Mouse (Mus musculus) MEL (cell line): Measurements from ENCODE around the gene Tomm34. TPM values are rescaled to one million over a fixed set of nuclear protein-coding genes. Genes with fewer than 3 reads are reported as not detected.

Experiments
- DNase-seq: peaks from one replicate; pipeline ENCODE4 v3.0.0; 2011; ENCODE audit warnings: low read depth, low spot score
- H3K27ac ChIP-seq: 2 replicates; pipeline ENCODE4 v1.5.1; 2012; ENCODE audit warnings: low read depth, mild to moderate bottlenecking, control low read depth, low read length, moderate library complexity; ENCODE audit not compliant: control insufficient read depth
- H3K27me3 ChIP-seq, 2 experiments: fragments of 150-350 bp in 1 of 2; sonication (generic) in 1 of 2; 2 replicates each; pipeline ENCODE4 v1.6.1; 2012; ENCODE audit warnings: low read length in 2 of 2, mild to moderate bottlenecking in 2 of 2, improper control_type of control experiment in 1 of 2, moderate library complexity in 1 of 2; ENCODE audit not compliant: insufficient read depth in 2 of 2, control insufficient read depth in 1 of 2
- H3K36me3 ChIP-seq, 2 experiments: 2 replicates each; pipeline ENCODE4 v1.6.1; 2012 to 2014; ENCODE audit warnings: low read length in 2 of 2, improper control_type of control experiment in 1 of 2, inconsistent platforms in 1 of 2, mild to moderate bottlenecking in 1 of 2; ENCODE audit not compliant: insufficient read depth in 2 of 2, control insufficient read depth in 1 of 2
- H3K4me1 ChIP-seq, 2 experiments: fragments of 150-350 bp in 1 of 2; sonication (generic) in 1 of 2; 2 replicates each; pipeline ENCODE4 v1.6.1; 2012; ENCODE audit warnings: low read length in 2 of 2, improper control_type of control experiment in 1 of 2, mild to moderate bottlenecking in 1 of 2; ENCODE audit not compliant: insufficient read depth in 2 of 2, control insufficient read depth in 1 of 2
- H3K4me3 ChIP-seq, 2 experiments: fragments of 150-350 bp in 1 of 2; sonication (generic) in 1 of 2; 2 replicates each; pipeline ENCODE4 v1.5.1; 2012; ENCODE audit warnings: low read depth in 2 of 2, low read length in 2 of 2, mild to moderate bottlenecking in 2 of 2, moderate library complexity in 2 of 2, control low read depth in 1 of 2, improper control_type of control experiment in 1 of 2; ENCODE audit not compliant: control insufficient read depth in 1 of 2, insufficient read depth in 1 of 2
- H3K79me2 ChIP-seq: 2 replicates; pipeline ENCODE4 v1.6.1; 2012; ENCODE audit warnings: mild to moderate bottlenecking, low read length, moderate library complexity; ENCODE audit not compliant: control insufficient read depth, poor library complexity, insufficient read depth
- H3K9ac ChIP-seq: 2 replicates; pipeline ENCODE4 v1.6.1; 2012; ENCODE audit warnings: low read depth, mild to moderate bottlenecking, control low read depth, low read length, moderate library complexity; ENCODE audit not compliant: control insufficient read depth, poor library complexity, severe bottlenecking
- H3K9me3 ChIP-seq: fragments of 150-350 bp; sonication (generic); replicated peaks from 2 replicates; pipeline ENCODE4 v1.6.1; 2012; ENCODE audit warnings: mild to moderate bottlenecking, low read length, improper control_type of control experiment, moderate library complexity; ENCODE audit not compliant: insufficient read depth
- BHLHE40 ChIP-seq: IDR thresholded peaks from 2 replicates; pipeline ENCODE4 v1.6.1; 2012; ENCODE audit warnings: low read depth, mild to moderate bottlenecking, inconsistent platforms, low read length, improper control_type of control experiment, borderline replicate concordance
- CHD1 ChIP-seq: IDR thresholded peaks from 2 replicates; pipeline ENCODE4 v1.6.1; 2012; ENCODE audit warnings: low read depth, mild to moderate bottlenecking, inconsistent platforms, low read length, improper control_type of control experiment
- CHD2 ChIP-seq: IDR thresholded peaks from 2 replicates; pipeline ENCODE4 v1.6.1; 2011; ENCODE audit warnings: low read length, improper control_type of control experiment
- E2F4 ChIP-seq: IDR thresholded peaks from 2 replicates; pipeline ENCODE4 v1.6.1; 2011; ENCODE audit warnings: low read depth, low read length, improper control_type of control experiment, borderline replicate concordance
- ELF1 ChIP-seq: IDR thresholded peaks from 2 replicates; pipeline ENCODE4 v1.6.1; 2014; ENCODE audit warnings: low read depth, mild to moderate bottlenecking, inconsistent platforms, low read length, improper control_type of control experiment, moderate library complexity
- EP300 ChIP-seq, 2 experiments: IDR thresholded peaks; 2 replicates each; pipeline ENCODE4 v1.6.1; 2011; ENCODE audit warnings: improper control_type of control experiment in 2 of 2, low read length in 2 of 2, low read depth in 1 of 2, mild to moderate bottlenecking in 1 of 2
- GABPA ChIP-seq: IDR thresholded peaks from 2 replicates; pipeline ENCODE4 v1.6.1; 2012; ENCODE audit warnings: low read depth, mild to moderate bottlenecking, inconsistent platforms, low read length, improper control_type of control experiment, moderate library complexity
- GATA1 ChIP-seq: IDR thresholded peaks from 2 replicates; pipeline ENCODE4 v1.6.1; 2011; ENCODE audit warnings: low read depth, low read length, improper control_type of control experiment
- MAZ ChIP-seq: IDR thresholded peaks from 2 replicates; pipeline ENCODE4 v1.6.1; 2012; ENCODE audit warnings: low read depth, mild to moderate bottlenecking, inconsistent platforms, low read length, improper control_type of control experiment
- MXI1 ChIP-seq: IDR thresholded peaks from 2 replicates; pipeline ENCODE4 v1.6.1; 2011; ENCODE audit warnings: mild to moderate bottlenecking, low read depth, low read length, improper control_type of control experiment
- NELFE ChIP-seq: IDR thresholded peaks from 2 replicates; pipeline ENCODE4 v1.6.1; 2011; ENCODE audit warnings: low read depth, low read length, improper control_type of control experiment
- NRF1 ChIP-seq: IDR thresholded peaks from 2 replicates; pipeline ENCODE4 v1.6.1; 2014; ENCODE audit warnings: low read depth, mild to moderate bottlenecking, inconsistent platforms, low read length, improper control_type of control experiment, moderate library complexity; ENCODE audit not compliant: poor library complexity, insufficient read depth, severe bottlenecking
- POLR2AphosphoS5 ChIP-seq: IDR thresholded peaks from 2 replicates; pipeline ENCODE4 v1.6.1; 2012; ENCODE audit warnings: low read depth, borderline replicate concordance, mild to moderate bottlenecking, inconsistent platforms, low read length, moderate library complexity, mixed read lengths
- RAD21 ChIP-seq: IDR thresholded peaks from 2 replicates; pipeline ENCODE4 v1.6.1; 2011; ENCODE audit warnings: mild to moderate bottlenecking, low read depth, low read length, improper control_type of control experiment
- RCOR1 ChIP-seq: IDR thresholded peaks from 2 replicates; pipeline ENCODE4 v1.6.1; 2012; ENCODE audit warnings: low read depth, mild to moderate bottlenecking, inconsistent platforms, low read length, improper control_type of control experiment
- UBTF ChIP-seq: IDR thresholded peaks from 2 replicates; pipeline ENCODE4 v1.6.1; 2012; ENCODE audit warnings: low read depth, mild to moderate bottlenecking, inconsistent platforms, low read length, improper control_type of control experiment, moderate library complexity, borderline replicate concordance; ENCODE audit not compliant: insufficient read depth
- USF2 ChIP-seq, 2 experiments: IDR thresholded peaks; 2 replicates each; pipeline ENCODE4 v1.6.1; 2011 to 2012; ENCODE audit warnings: improper control_type of control experiment in 2 of 2, low read length in 2 of 2, borderline replicate concordance in 1 of 2, inconsistent platforms in 1 of 2, low read depth in 1 of 2, mild to moderate bottlenecking in 1 of 2; ENCODE audit not compliant: insufficient read depth in 1 of 2
- ZC3H11A ChIP-seq: IDR thresholded peaks from 2 replicates; pipeline ENCODE4 v1.6.1; 2012; ENCODE audit warnings: low read depth, mild to moderate bottlenecking, inconsistent platforms, low read length, improper control_type of control experiment
- ZMIZ1 ChIP-seq: IDR thresholded peaks from 2 replicates; pipeline ENCODE4 v1.6.1; 2012; ENCODE audit warnings: low read depth, mild to moderate bottlenecking, inconsistent platforms, low read length, improper control_type of control experiment, moderate library complexity
- ZNF384 ChIP-seq: IDR thresholded peaks from 2 replicates; pipeline ENCODE4 v1.6.1; 2012; ENCODE audit warnings: low read depth, mild to moderate bottlenecking, inconsistent platforms, low read length, improper control_type of control experiment
- polyA plus RNA-seq, 2 experiments: library from polyadenylated mRNA; stranded (reverse) in 1 of 2; unstranded in 1 of 2; fragments of >175 nt in 1 of 2; fragments of >200 nt in 1 of 2; gene quantifications; 2 replicates each; pipeline versions ENCODE4 v1.2.1 to v1.2.4; 2012; ENCODE audit warnings: low replicate concordance in 2 of 2, low read depth in 1 of 2; ENCODE audit not compliant: insufficient read length in 2 of 2, insufficient read depth in 1 of 2, missing spikeins in 1 of 2
- total RNA-seq: library from RNA; depleted of rRNA; stranded (reverse); fragments of 300-350 nt; gene quantifications from 2 replicates; pipeline ENCODE4 v1.2.3, GENCODE M21; 2012

Tomm34 gene
- total and polyA plus RNA-seq, 3 experiments, result 38.9 to 48.7 TPM; not detected in 1

- peaks cover 7% of the 10 kb centered on the region; the same call in 1 of the 2 replicates for H3K79me2 ChIP-seq
- no peak for TF ChIP-seq E2F4
- TF ChIP-seq MAZ, result no peak
- no peak for TF ChIP-seq RAD21
- TF ChIP-seq EP300 (IDR thresholded peaks at IDR 0.05; ENCODE audit: low read depth in 1 of 2, low read length in 2 of 2), result no peak
- TF ChIP-seq CHD1, result no peak
- TF ChIP-seq GATA1, result no peak
- TF ChIP-seq, all 39 proteins: peak for 0
- no peak for DNase-seq
- Histone ChIP-seq H3K27me3 (no peaks in the 10 kb centered on the region), H3K27ac (no peak overlapping the region), H3K4me3 (no peak overlapping the region), H3K9ac (no peak overlapping the region), H3K9me3 (no peaks in the 10 kb centered on the region), H3K4me1 (peaks cover 0 to 4% of the 10 kb centered on the region in 2 experiments; a peak in 1 of 4 replicates), H3K36me3 (peaks cover 0 to 27% of the 10 kb centered on the region in 2 experiments; a peak in 3 of 4 replicates)
These were observed 55.7 kb downstream of the Tomm34 start for GRCm38 (mm10) chr2:164015304-164015703.

- peaks cover 43% of the 10 kb centered on the region for H3K79me2 ChIP-seq
- H3K9me3 ChIP-seq, result no peaks in the 10 kb centered on the region
- no peaks in the 10 kb centered on the region for H3K4me1 ChIP-seq
- no peak overlapping the region for H3K9ac ChIP-seq
- H3K27ac ChIP-seq, result no peak overlapping the region
- H3K36me3 ChIP-seq, result peaks cover 0 to 26% of the 10 kb centered on the region in 2 experiments; a peak in 3 of 4 replicates
- no peak for DNase-seq
- no peak for TF ChIP-seq GATA1
- no peaks in the 10 kb centered on the region for H3K27me3 ChIP-seq
- no peak overlapping the region for H3K4me3 ChIP-seq
These were observed 60.0 kb downstream of the Tomm34 start for GRCm38 (mm10) chr2:164010944-164011343.

GRCm38 (mm10) chr2:164010496-164010895 is 60.5 kb downstream of the Tomm34 start:
- no peak overlapping the region for H3K27ac ChIP-seq
- H3K4me3 ChIP-seq, result no peak overlapping the region
- no peaks in the 10 kb centered on the region for H3K9me3 ChIP-seq
- no peaks in the 10 kb centered on the region for H3K27me3 ChIP-seq
- no peaks in the 10 kb centered on the region for H3K4me1 ChIP-seq
- no peak overlapping the region for H3K9ac ChIP-seq
- H3K36me3 ChIP-seq, result peaks cover 0 to 26% of the 10 kb centered on the region in 2 experiments; a peak in 3 of 4 replicates
- DNase-seq, result no peak
- H3K79me2 ChIP-seq, result peaks cover 46% of the 10 kb centered on the region
- TF ChIP-seq POLR2AphosphoS5, result no peak
- no peak for TF ChIP-seq ZC3H11A
- no peak for TF ChIP-seq ELF1
- TF ChIP-seq MXI1, result no peak
- no peak for TF ChIP-seq UBTF
- no peak for TF ChIP-seq ZMIZ1
- no peak for TF ChIP-seq ZNF384
- TF ChIP-seq NELFE, result no peak
- no peak for TF ChIP-seq MAZ
- no peak for TF ChIP-seq NRF1
- no peak for TF ChIP-seq RCOR1
- TF ChIP-seq BHLHE40, result no peak
- TF ChIP-seq EP300 (IDR thresholded peaks at IDR 0.05; ENCODE audit: low read depth in 1 of 2, low read length in 2 of 2), result no peak
- TF ChIP-seq USF2 (IDR thresholded peaks at IDR 0.05; ENCODE audit: borderline replicate concordance in 1 of 2, insufficient read depth in 1 of 2, low read depth in 1 of 2, low read length in 2 of 2), result no peak
- no peak for TF ChIP-seq CHD1
- no peak for TF ChIP-seq GABPA
- TF ChIP-seq CHD2, result no peak
